Mouse (Mus musculus): ENCODE measurements around the gene Tomm20.
A peak's percentile ranks its signal among the peaks of the same experiment; 100 is the strongest.
"Not testable (repeated sequence)": the region's sequence is repeated elsewhere in the genome, so short reads cannot be mapped to it uniquely, and the experiment has no call there.

Tomm20 gene

GRCm38 (mm10) chr8:126884202-126884926 is 61.3 kb downstream of the Tomm20 start:
- peak; percentile 57 for DNase-seq (ENCODE audit: low spot score)

- DNase-seq (ENCODE audit: low spot score) = no peak
These were observed 61.9 kb downstream of the Tomm20 start for GRCm38 (mm10) chr8:126883752-126884151.

GRCm38 (mm10) chr8:126882586-126882985 is 63.1 kb downstream of the Tomm20 start:
- DNase-seq (ENCODE audit: low spot score) = not testable (repeated sequence)

DNA sequence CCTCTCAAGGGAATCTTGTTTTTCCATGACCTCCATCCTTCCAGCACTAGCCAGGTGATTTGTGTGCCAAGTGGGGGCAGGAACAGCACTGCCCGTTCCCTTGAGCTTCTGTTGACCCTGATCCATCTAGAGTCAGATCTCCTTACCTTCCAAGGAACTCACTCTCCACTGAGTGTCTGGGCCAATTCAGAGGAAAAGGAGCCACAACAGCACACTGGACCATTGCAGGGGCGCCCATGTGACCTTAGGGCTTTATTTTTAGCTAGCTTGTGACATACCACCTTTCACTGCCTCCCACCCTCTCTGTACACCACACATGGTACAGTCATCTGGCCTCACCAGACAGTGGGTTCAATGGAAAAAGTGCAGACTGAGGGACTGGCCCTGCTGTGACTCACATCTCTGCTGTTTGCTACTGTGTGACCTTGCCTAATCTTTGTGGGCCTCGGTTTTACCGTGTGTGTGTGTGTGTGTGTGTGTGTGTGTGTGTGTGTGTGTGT is 64.0 kb downstream of the Tomm20 start:
- no peak for DNase-seq (ENCODE audit: low spot score)
